Comparison of ENCODE assay signal across 17 mouse cellular contexts in genomic region chr2:37747909-37748308, GRCm38 (mm10). TPM values are rescaled to one million over a fixed set of nuclear protein-coding genes. Genes with fewer than 3 reads are reported as not detected.
A peak's percentile ranks its signal among the peaks of the same experiment; 100 is the strongest.
DNase-seq lines count a peak whose midpoint lies in the region; ATAC-seq and TF ChIP-seq lines count a peak whose summit lies in the region.
"Had no signal": no experiment of that assay in that cellular context is flagged by ENCODE, and none has a peak within 500 bp of the region (broad histone marks: within the 10 kb centered on the region; RNA-seq: fewer than 3 reads in every experiment).

No protein-coding gene starts in this region.

- no peak for TF ChIP-seq CTCF in cerebellum, adult 2 months (IDR thresholded peaks at IDR 0.05; ENCODE audit: borderline replicate concordance, insufficient read depth, low read depth, low read length)

- H3K27me3 ChIP-seq in cerebellum, adult 2 months (ENCODE audit: control insufficient read depth, insufficient read depth, low read length): no peaks in the 10 kb centered on the region
- H3K27me3 ChIP-seq in lung, embryonic 16.5 days (ENCODE audit: control insufficient read depth, insufficient read depth, low read depth, low read length): no peaks in the 10 kb centered on the region
- H3K27me3 ChIP-seq: hindbrain, embryonic 12.5 days; lung, embryonic 15.5 days had no signal

- no peak overlapping the region for H3K4me2 ChIP-seq in lung, embryonic 16.5 days (ENCODE audit: low read depth, low read length)
- H3K4me2 ChIP-seq: hindbrain, embryonic 12.5 days; liver, embryonic 11.5 days; lung, embryonic 15.5 days had no signal

- 30% methylated on average over 2 of the region's 2 CpGs for WGBS in cerebellum, adult 2 months
- 37% methylated on average over 2 of the region's 2 CpGs for WGBS in lung, embryonic 16.5 days

- H3K9ac ChIP-seq in lung, embryonic 16.5 days (ENCODE audit: low read length): no peak overlapping the region
- H3K9ac ChIP-seq: hindbrain, embryonic 12.5 days; lung, embryonic 15.5 days had no signal

- H3K4me3 ChIP-seq in cerebellum, adult 2 months (replicated peaks; ENCODE audit: insufficient read depth, low read depth, low read length): no peak overlapping the region
- no peak overlapping the region for H3K4me3 ChIP-seq in lung, embryonic 16.5 days (ENCODE audit: low read length)
- H3K4me3 ChIP-seq: erythroblast, embryonic 14.5 days; hindbrain, embryonic 12.5 days; lung, embryonic 15.5 days; megakaryocyte, embryonic 14.5 days had no signal

- H3K36me3 ChIP-seq in lung, embryonic 16.5 days (ENCODE audit: control insufficient read depth, insufficient read depth, low read length): no peaks in the 10 kb centered on the region
- H3K36me3 ChIP-seq: hindbrain, embryonic 12.5 days; lung, embryonic 15.5 days had no signal

- intact Hi-C loops in gastrocnemius, postnatal 14 days (cut with DNase I; ENCODE audit: low total_unique reads): no loop called here

- no peak for TF ChIP-seq POLR2A in cerebellum, adult 2 months (IDR thresholded peaks at IDR 0.05; ENCODE audit: borderline replicate concordance, insufficient read depth, low read length)

- no peaks in the 10 kb centered on the region for H3K9me3 ChIP-seq in lung, embryonic 16.5 days (ENCODE audit: control insufficient read depth, low read length)
- H3K9me3 ChIP-seq: hindbrain, embryonic 12.5 days; lung, embryonic 15.5 days; megakaryocyte, embryonic 14.5 days had no signal

- H3K4me1 ChIP-seq in cerebellum, adult 2 months (ENCODE audit: control insufficient read depth, insufficient read depth, low read length): peaks cover 16% of the 10 kb centered on the region
- H3K4me1 ChIP-seq in lung, embryonic 16.5 days (replicated peaks; ENCODE audit: control insufficient read depth, insufficient read depth, low read length): no peaks in the 10 kb centered on the region; the same call in 1 of the 2 replicates

- H3K27ac ChIP-seq in cerebellum, adult 2 months (ENCODE audit: insufficient read depth, low read length): no peak overlapping the region
- no peak overlapping the region for H3K27ac ChIP-seq in lung, embryonic 16.5 days (ENCODE audit: low read length)
- H3K27ac ChIP-seq: lung, embryonic 15.5 days had no signal

- ATAC-seq in lung, embryonic 16.5 days (ENCODE audit: low read depth): 0 out of 2 replicates have a peak, but pooled peaks have one; percentile 17
- ATAC-seq in granulocyte monocyte progenitor cell, adult 5-6 weeks (replicated peaks; ENCODE audit: poor library complexity, severe bottlenecking): no peak

- DNase-seq in cerebellum, adult 2 months: peak; percentile 30 to 44
- DNase-seq in cerebellum, postnatal 4 days (ENCODE audit: low spot score in 2 of 2): no peak
- DNase-seq in gastrocnemius, postnatal 14 days: peak; percentile 51
- no peak for DNase-seq in gastrocnemius, postnatal 10 days
- no peak for DNase-seq in lung, postnatal 4 days
- DNase-seq in skeletal muscle tissue, adult 2 months (ENCODE audit: low read depth, low spot score): peak; percentile 34
- DNase-seq: kidney, adult 18-20 months; right cerebral cortex, adult 18-20 months had no signal

RNA-seq across cellular contexts. Expression of gene Crb2, which starts 28.1 kb away (rescaled TPM):
- polyA plus RNA-seq in cerebellum, adult 2 months (2012; rRNA removed): 1.1 and 1.4 TPM in 2 replicates
- under 1 TPM; 0.11 to 0.12 TPM for total RNA-seq in gastrocnemius, postnatal 14 days (2021)
- total RNA-seq in gastrocnemius, postnatal 10 days (2021): under 1 TPM; 0.35 to 0.36 TPM
- 0.77 and 0.88 TPM in 2 replicates for polyA plus RNA-seq in lung, embryonic 16.5 days (2015; fragmentation: Nextera tagmentation; extraction: Ambion mirVana)
- not detected in 2 replicates for total RNA-seq in granulocyte monocyte progenitor cell, adult 5-6 weeks (2014; fragmentation: Nextera tagmentation)
- total RNA-seq in granulocyte monocyte progenitor cell, adult 5-6 weeks (2017): not detected in 2 replicates
- total RNA-seq: common myeloid progenitor, adult 5-6 weeks; neutrophil, adult 5-6 weeks had no signal
- polyA plus RNA-seq: erythroblast, embryonic 14.5 days had no signal

RNA-seq across cellular contexts. Expression of gene Strbp, which starts 44.2 kb away (rescaled TPM):
- 49.5 and 50.6 TPM in 2 replicates for polyA plus RNA-seq in cerebellum, adult 2 months (2012; rRNA removed)
- 10 to 100 TPM; 18.2 to 21.6 TPM for total RNA-seq in gastrocnemius, postnatal 14 days (2021)
- total RNA-seq in gastrocnemius, postnatal 10 days (2021): 10 to 100 TPM; 28.3 to 29.7 TPM
- 31.1 and 33.4 TPM in 2 replicates for polyA plus RNA-seq in lung, embryonic 16.5 days (2015; fragmentation: Nextera tagmentation; extraction: Ambion mirVana)
- total RNA-seq in granulocyte monocyte progenitor cell, adult 5-6 weeks (2014; fragmentation: Nextera tagmentation): 33.8 and 45.5 TPM in 2 replicates
- 63.0 and 67.5 TPM in 2 replicates for total RNA-seq in granulocyte monocyte progenitor cell, adult 5-6 weeks (2017)

Comparison
In these comparisons a context has a peak if more than half of its experiments do, and no peak if none do; other contexts are left out.
1. DNase-seq: peak in cerebellum, adult 2 months (2 of 2), gastrocnemius, postnatal 14 days (single experiment) and skeletal muscle tissue, adult 2 months (single experiment); none in cerebellum, postnatal 4 days (0 of 2), gastrocnemius, postnatal 10 days (single experiment) and lung, postnatal 4 days (0 of 2).